Mouse (Mus musculus) myocyte (in vitro differentiated cells): ENCODE measurements around the gene Crip1.

Experiments
- CEBPB ChIP-seq: IDR thresholded peaks from 2 replicates; pipeline ENCODE4 v1.6.1; 2011; ENCODE audit warnings: mild to moderate bottlenecking, moderate library complexity; ENCODE audit not compliant: poor library complexity, insufficient read depth, severe bottlenecking
- MYOD1 ChIP-seq, 3 experiments: IDR thresholded peaks; one replicate each; pipeline ENCODE4 v1.6.1; 2011; ENCODE audit warnings: control low read depth in 2 of 3, low read depth in 2 of 3, mild to moderate bottlenecking in 2 of 3, moderate library complexity in 1 of 3; ENCODE audit not compliant: insufficient read length in 2 of 3, control insufficient read depth in 1 of 3
- MYOG ChIP-seq, 3 experiments: IDR thresholded peaks; one replicate each; pipeline ENCODE4 v1.6.1; 2011; ENCODE audit warnings: control low read depth in 2 of 3, low read depth in 2 of 3, mild to moderate bottlenecking in 2 of 3; ENCODE audit not compliant: insufficient read length in 2 of 3, control insufficient read depth in 1 of 3, insufficient read depth in 1 of 3
- POLR2A ChIP-seq: IDR thresholded peaks from one replicate; pipeline ENCODE4 v1.6.1; 2011; ENCODE audit warnings: low read depth, mild to moderate bottlenecking, control low read depth, moderate library complexity; ENCODE audit not compliant: insufficient read length
- TCF3 ChIP-seq: IDR thresholded peaks from one replicate; pipeline ENCODE4 v1.6.1; 2011; ENCODE audit warnings: low read depth, control low read depth; ENCODE audit not compliant: insufficient read length

- TF ChIP-seq TCF3 (no peak), MYOD1 (IDR thresholded peaks at IDR 0.05; ENCODE audit: control insufficient read depth in 1 of 3, insufficient read length in 2 of 3, low read depth in 2 of 3) (no peak), CEBPB (no peak), POLR2A (no peak), MYOG (IDR thresholded peaks at IDR 0.05; ENCODE audit: control insufficient read depth in 1 of 3, insufficient read depth in 1 of 3, insufficient read length in 2 of 3, low read depth in 2 of 3) (no peak)
Measured at GRCm38 (mm10) chr12:113156540-113156929, 10.4 kb downstream of the Crip1 start.
